Comparison of ENCODE assay signal across 14 mouse cellular contexts in the genomic region with DNA sequence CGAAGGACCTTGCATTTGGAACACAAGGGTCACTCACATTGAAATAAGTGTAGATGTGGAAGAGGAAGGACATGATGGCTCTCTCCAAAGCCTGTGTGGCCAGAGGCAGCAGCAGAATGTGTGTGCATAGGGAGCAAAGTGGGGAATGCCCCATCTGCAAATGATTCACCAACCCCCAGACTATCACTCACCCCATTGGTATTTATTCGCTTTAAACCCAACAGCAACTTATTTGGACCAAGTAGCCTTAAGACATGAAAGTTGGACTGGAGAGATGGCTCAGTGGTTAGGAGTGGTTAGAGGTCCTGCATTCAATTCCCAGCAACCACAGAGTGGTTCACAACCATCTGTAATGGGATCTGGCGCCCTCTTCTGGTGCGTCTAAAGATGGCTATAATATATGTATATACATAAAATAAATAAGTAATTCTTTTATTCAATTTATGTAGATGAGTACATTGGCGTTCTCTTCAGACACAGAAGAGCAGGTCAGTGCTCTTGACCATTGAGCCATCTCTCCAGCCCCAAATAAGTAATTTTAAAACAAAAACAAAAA. TPM values are rescaled to one million over a fixed set of nuclear protein-coding genes. Genes with fewer than 3 reads are reported as not detected.
DNase-seq lines count a peak whose midpoint lies in the region; ATAC-seq and TF ChIP-seq lines count a peak whose summit lies in the region.
"Had no signal": no experiment of that assay in that cellular context is flagged by ENCODE, and none has a peak within 500 bp of the region (broad histone marks: within the 10 kb centered on the region; RNA-seq: fewer than 3 reads in every experiment).

No protein-coding gene starts in this region.

- H3K4me1 ChIP-seq in hindbrain, embryonic 10.5 days (replicated peaks) = peaks cover 93% of the 10 kb centered on the region
- H3K4me1 ChIP-seq in hindbrain, embryonic 11.5 days (replicated peaks; ENCODE audit: control insufficient read depth, insufficient read depth, low read length) = peaks cover 4% of the 10 kb centered on the region
- no peaks in the 10 kb centered on the region for H3K4me1 ChIP-seq in thymus, adult 2 months (replicated peaks; ENCODE audit: control insufficient read depth, insufficient read depth, low read length)
- peaks cover 0 to 9% of the 10 kb centered on the region in 2 experiments for H3K4me1 ChIP-seq in MEL (ENCODE audit: control insufficient read depth in 1 of 2, insufficient read depth in 2 of 2, low read length in 2 of 2)
- H3K4me1 ChIP-seq in liver, embryonic 16.5 days (ENCODE audit: control insufficient read depth, low read depth, low read length) = peaks cover 48% of the 10 kb centered on the region
- no peaks in the 10 kb centered on the region for H3K4me1 ChIP-seq in lung, adult 2 months (ENCODE audit: control insufficient read depth, insufficient read depth, low read length)

- 0 out of 2 replicates have a peak, but pooled peaks have one; percentile 2 for TF ChIP-seq RAD21 in MEL (IDR thresholded peaks at IDR 0.05; ENCODE audit: low read depth, low read length)

- ATAC-seq in hindbrain, embryonic 11.5 days (ENCODE audit: low FRiP score) = no peak
- ATAC-seq in liver, embryonic 16.5 days (ENCODE audit: low read depth) = no peak
- ATAC-seq: forebrain, embryonic 16.5 days; midbrain, embryonic 13.5 days had no signal

- H3K4me3 ChIP-seq in hindbrain, embryonic 10.5 days = no peak overlapping the region
- no peak overlapping the region for H3K4me3 ChIP-seq in hindbrain, embryonic 11.5 days (ENCODE audit: low read depth, low read length)
- H3K4me3 ChIP-seq in thymus, adult 2 months (ENCODE audit: control insufficient read depth, insufficient read depth, low read length) = no peak overlapping the region
- H3K4me3 ChIP-seq in MEL (ENCODE audit: control insufficient read depth in 1 of 2, insufficient read depth in 1 of 2, low read depth in 2 of 2, low read length in 2 of 2) = no peak overlapping the region
- no peak overlapping the region for H3K4me3 ChIP-seq in liver, embryonic 16.5 days (ENCODE audit: low read depth, low read length)
- no peak overlapping the region for H3K4me3 ChIP-seq in lung, adult 2 months (replicated peaks; ENCODE audit: extremely low read depth, low read depth, low read length)
- H3K4me3 ChIP-seq: embryonic facial prominence, embryonic 15.5 days; midbrain, embryonic 13.5 days; neural tube, embryonic 13.5 days had no signal

- peak overlapping the region; percentile 75 for H3K27ac ChIP-seq in hindbrain, embryonic 10.5 days
- H3K27ac ChIP-seq in hindbrain, embryonic 11.5 days (ENCODE audit: low read depth, low read length) = no peak overlapping the region
- no peak overlapping the region for H3K27ac ChIP-seq in thymus, adult 2 months (ENCODE audit: control insufficient read depth, insufficient read depth, low read length)
- no peak overlapping the region for H3K27ac ChIP-seq in MEL (ENCODE audit: control insufficient read depth, low read depth, low read length)
- peak overlapping the region; percentile 80 for H3K27ac ChIP-seq in liver, embryonic 16.5 days (ENCODE audit: low read length)
- H3K27ac ChIP-seq: embryonic facial prominence, embryonic 15.5 days; midbrain, embryonic 13.5 days; neural tube, embryonic 13.5 days had no signal

- no peaks in the 10 kb centered on the region for H3K9me3 ChIP-seq in hindbrain, embryonic 10.5 days
- H3K9me3 ChIP-seq in hindbrain, embryonic 11.5 days (ENCODE audit: control insufficient read depth, low read length) = no peaks in the 10 kb centered on the region
- H3K9me3 ChIP-seq in MEL (replicated peaks; ENCODE audit: insufficient read depth, low read length) = no peaks in the 10 kb centered on the region
- no peaks in the 10 kb centered on the region for H3K9me3 ChIP-seq in liver, embryonic 16.5 days (replicated peaks; ENCODE audit: control insufficient read depth, low read length)
- H3K9me3 ChIP-seq: embryonic facial prominence, embryonic 15.5 days; midbrain, embryonic 13.5 days; neural tube, embryonic 13.5 days had no signal

- no peak overlapping the region for H3K4me2 ChIP-seq in hindbrain, embryonic 11.5 days (replicated peaks; ENCODE audit: low read depth, low read length)
- no peak overlapping the region for H3K4me2 ChIP-seq in liver, embryonic 16.5 days (ENCODE audit: low read depth, low read length)
- H3K4me2 ChIP-seq: embryonic facial prominence, embryonic 15.5 days; midbrain, embryonic 13.5 days; neural tube, embryonic 13.5 days had no signal

- H3K27me3 ChIP-seq in hindbrain, embryonic 10.5 days (ENCODE audit: insufficient read depth, poor library complexity, severe bottlenecking) = no peaks in the 10 kb centered on the region
- no peaks in the 10 kb centered on the region for H3K27me3 ChIP-seq in hindbrain, embryonic 11.5 days (ENCODE audit: control insufficient read depth, insufficient read depth, low read length)
- no peaks in the 10 kb centered on the region for H3K27me3 ChIP-seq in thymus, adult 2 months (ENCODE audit: control insufficient read depth, insufficient read depth, low read length)
- no peaks in the 10 kb centered on the region for H3K27me3 ChIP-seq in MEL (ENCODE audit: control insufficient read depth in 1 of 2, insufficient read depth in 2 of 2, low read length in 2 of 2)
- H3K27me3 ChIP-seq in liver, embryonic 16.5 days (ENCODE audit: control insufficient read depth, insufficient read depth, low read depth, low read length) = no peaks in the 10 kb centered on the region
- H3K27me3 ChIP-seq: embryonic facial prominence, embryonic 15.5 days; midbrain, embryonic 13.5 days; neural tube, embryonic 13.5 days had no signal

- H3K36me3 ChIP-seq in hindbrain, embryonic 10.5 days = peaks cover 26% of the 10 kb centered on the region
- 0 out of 2 replicates have a peak, but pooled peaks cover 2% of the 10 kb centered on the region for H3K36me3 ChIP-seq in hindbrain, embryonic 11.5 days (ENCODE audit: control insufficient read depth, insufficient read depth, low read length)
- H3K36me3 ChIP-seq in thymus, adult 2 months (ENCODE audit: control insufficient read depth, insufficient read depth, low read length) = no peaks in the 10 kb centered on the region
- peaks cover 0 to 6% of the 10 kb centered on the region in 2 experiments; a peak in 2 of 4 replicates for H3K36me3 ChIP-seq in MEL (ENCODE audit: control insufficient read depth in 1 of 2, insufficient read depth in 2 of 2, low read length in 2 of 2)
- H3K36me3 ChIP-seq in liver, embryonic 16.5 days (ENCODE audit: control insufficient read depth, insufficient read depth) = no peaks in the 10 kb centered on the region
- H3K36me3 ChIP-seq: embryonic facial prominence, embryonic 15.5 days; midbrain, embryonic 13.5 days; neural tube, embryonic 13.5 days had no signal

- no peak for TF ChIP-seq CTCF in thymus, adult 2 months (IDR thresholded peaks at IDR 0.05; ENCODE audit: borderline replicate concordance, control insufficient read depth, extremely low read depth, insufficient read depth, low read length, poor library complexity)
- TF ChIP-seq CTCF in MEL (IDR thresholded peaks at IDR 0.05 in 2 of 3, conservative IDR thresholded peaks at IDR 0.05 in 1 of 3; ENCODE audit: control insufficient read depth in 1 of 3, insufficient read depth in 1 of 3, low read depth in 2 of 3, low read length in 3 of 3, poor library complexity in 1 of 3, severe bottlenecking in 1 of 3) = peak; percentile 38 to 48 (median 39)
- no peak for TF ChIP-seq CTCF in lung, adult 2 months (IDR thresholded peaks at IDR 0.05; ENCODE audit: insufficient read depth, low read length)

- no peak for DNase-seq in hindbrain, embryonic 10.5 days (ENCODE audit: low spot score)
- no peak for DNase-seq in hindbrain, embryonic 11.5 days (ENCODE audit: low spot score)
- DNase-seq in thymus, adult 2 months = peak; percentile 15
- no peak for DNase-seq in thymus, postnatal 25 days
- peak; percentile 48 for DNase-seq in MEL (ENCODE audit: low read depth, low spot score)
- no peak for DNase-seq in right cerebral cortex, postnatal 14 days
- no peak for DNase-seq in lung, adult 2 months
- DNase-seq: adrenal gland, postnatal 10 days; kidney, postnatal 4 days had no signal

- H3K79me2 ChIP-seq in MEL (ENCODE audit: control insufficient read depth, insufficient read depth, low read length, poor library complexity) = no peaks in the 10 kb centered on the region

- no peak for TF ChIP-seq POLR2A in thymus, adult 2 months (IDR thresholded peaks at IDR 0.05; ENCODE audit: control insufficient read depth, extremely low read depth, insufficient read depth, low read length, poor library complexity)
- no peak for TF ChIP-seq POLR2A in MEL (IDR thresholded peaks at IDR 0.05; ENCODE audit: control insufficient read depth in 1 of 2, insufficient read depth in 1 of 2, low read depth in 1 of 2, low read length in 2 of 2, poor library complexity in 1 of 2)
- TF ChIP-seq POLR2A in lung, adult 2 months (IDR thresholded peaks at IDR 0.05; ENCODE audit: borderline replicate concordance, extremely low read depth, low read depth, low read length) = no peak

- 90% methylated on average over 5 of the region's 5 CpGs for WGBS in hindbrain, embryonic 10.5 days
- WGBS in hindbrain, embryonic 11.5 days = 93% methylated on average over 5 of the region's 5 CpGs
- WGBS in thymus, adult 2 months = 95% methylated on average over 5 of the region's 5 CpGs
- 93% methylated on average over 5 of the region's 5 CpGs for WGBS in liver, embryonic 16.5 days (ENCODE audit: insufficient replicate concordance)
- 89% methylated on average over 5 of the region's 5 CpGs for WGBS in lung, adult 2 months

- H3K9ac ChIP-seq in hindbrain, embryonic 11.5 days (ENCODE audit: low read depth, low read length) = no peak overlapping the region
- no peak overlapping the region for H3K9ac ChIP-seq in MEL (ENCODE audit: control insufficient read depth, low read depth, low read length, poor library complexity, severe bottlenecking)
- H3K9ac ChIP-seq in liver, embryonic 16.5 days (ENCODE audit: low read depth, low read length) = no peak overlapping the region
- H3K9ac ChIP-seq: embryonic facial prominence, embryonic 15.5 days; midbrain, embryonic 13.5 days; neural tube, embryonic 13.5 days had no signal

- TF ChIP-seq EP300 in MEL (IDR thresholded peaks at IDR 0.05; ENCODE audit: low read depth in 1 of 2, low read length in 2 of 2) = no peak

TF ChIP-seq in MEL, 35 proteins besides CTCF, POLR2A, EP300 and RAD21 (continues in another document):
- 0 out of 2 replicates have a peak, but pooled peaks have one; percentile 12 for TF ChIP-seq MXI1 (IDR thresholded peaks at IDR 0.05; ENCODE audit: low read depth, low read length)
- no peak for TF ChIP-seq MYC (IDR thresholded peaks at IDR 0.05; ENCODE audit: low read depth, low read length)
- TF ChIP-seq POLR2AphosphoS2 (IDR thresholded peaks at IDR 0.05; ENCODE audit: low read length) = no peak

RNA-seq across cellular contexts. Expression of gene Col18a1, which starts 31.0 kb away (rescaled TPM):
- 147 and 167 TPM in 2 replicates for polyA plus RNA-seq in hindbrain, embryonic 10.5 days (2016; fragmentation: Nextera tagmentation; extraction: Ambion mirVana)
- 40.4 and 48.3 TPM in 2 replicates for polyA plus RNA-seq in hindbrain, embryonic 11.5 days (2014; fragmentation: Nextera tagmentation; extraction: Ambion mirVana)
- 19.8 and 20.7 TPM in 2 replicates for polyA plus RNA-seq in thymus, adult 2 months (2012; rRNA removed)
- total RNA-seq in MEL (2012; rRNA removed) = 0.33 and 0.46 TPM in 2 replicates
- 1 to 10 TPM in 1 of 2 experiments, not detected in 1; 1.3 TPM for polyA plus RNA-seq in MEL (2012; ENCODE audit: insufficient read depth in 1 of 2, insufficient read length in 2 of 2, low read depth in 1 of 2, low replicate concordance in 2 of 2, missing spikeins in 1 of 2)
- polyA plus RNA-seq in liver, embryonic 16.5 days (2015; fragmentation: Nextera tagmentation; extraction: Ambion mirVana) = 87.9 and 104 TPM in 2 replicates
- polyA plus RNA-seq in lung, adult 2 months (2012; rRNA removed) = 38.1 and 39.3 TPM in 2 replicates

Comparison
In these comparisons a context has a peak if more than half of its experiments do, and no peak if none do; other contexts are left out.
1. DNase-seq: peak in thymus, adult 2 months (single experiment) and MEL (single experiment); none in hindbrain, embryonic 10.5 days (single experiment), hindbrain, embryonic 11.5 days (single experiment), thymus, postnatal 25 days (single experiment), right cerebral cortex, postnatal 14 days (single experiment) and lung, adult 2 months (single experiment).
2. H3K27ac ChIP-seq: peak in hindbrain, embryonic 10.5 days (single experiment) and liver, embryonic 16.5 days (single experiment); none in hindbrain, embryonic 11.5 days (single experiment), thymus, adult 2 months (single experiment) and MEL (single experiment).
3. CTCF ChIP-seq: peak in MEL (3 of 3); none in thymus, adult 2 months (single experiment) and lung, adult 2 months (single experiment).